8 mouse cellular contexts compared by ENCODE assay signal in the genomic region with DNA sequence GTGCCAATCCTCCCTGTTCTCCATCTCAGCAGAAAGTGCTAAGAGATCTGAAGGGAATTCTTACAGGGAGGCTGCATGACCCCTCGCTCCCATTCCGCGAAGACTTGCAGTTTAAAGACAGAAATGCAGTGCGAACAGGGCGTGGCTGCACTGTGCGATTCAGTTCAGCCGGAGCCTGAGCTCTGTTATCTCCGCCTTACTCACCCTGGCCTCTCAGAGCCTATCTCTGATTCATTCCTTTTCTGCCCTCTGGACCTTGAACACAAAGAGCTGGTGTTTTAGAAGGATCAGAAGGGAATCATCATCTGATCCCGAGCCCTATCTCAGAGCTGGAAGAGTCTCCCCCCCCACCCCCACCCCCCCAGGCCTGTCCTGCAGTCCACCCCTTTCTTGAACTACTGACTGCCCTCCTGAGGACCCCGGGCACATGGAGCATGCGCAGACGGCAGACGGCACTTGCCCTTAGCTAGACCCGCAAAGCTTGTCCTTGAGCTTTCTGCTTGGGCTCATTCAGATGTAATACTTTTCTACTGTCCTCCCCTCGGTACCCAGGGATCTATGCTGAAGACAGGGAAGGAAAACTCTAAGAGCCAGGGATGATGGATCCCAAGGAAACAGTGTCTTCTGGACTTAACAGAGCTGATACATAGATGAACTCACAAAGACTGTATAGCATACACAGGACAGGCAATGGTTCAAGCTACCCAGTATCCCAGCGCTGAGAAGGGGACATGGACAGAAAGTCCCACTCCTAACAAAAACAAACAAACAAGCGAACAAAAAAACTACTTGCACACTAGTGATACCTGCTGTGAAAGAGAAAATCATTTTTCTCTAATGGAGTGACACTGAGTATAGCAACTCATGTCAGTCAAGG. TPM values are rescaled to one million over a fixed set of nuclear protein-coding genes. Genes with fewer than 3 reads are reported as not detected.
DNase-seq lines count a peak whose midpoint lies in the region; ATAC-seq and TF ChIP-seq lines count a peak whose summit lies in the region.

No protein-coding gene starts in this region.

- no peak overlapping the region for H3K27ac ChIP-seq in cerebellum, adult 2 months (ENCODE audit: insufficient read depth, low read length)
- H3K27ac ChIP-seq in hindbrain, embryonic 10.5 days = peak overlapping the region; percentile 74
- H3K27ac ChIP-seq in lung, embryonic 15.5 days = no peak overlapping the region
- H3K27ac ChIP-seq in small intestine, adult 2 months (ENCODE audit: insufficient read depth, low read depth, low read length) = peak overlapping the region; percentile 78

- peak overlapping the region; percentile 34 for H3K4me3 ChIP-seq in cerebellum, adult 2 months (replicated peaks; ENCODE audit: insufficient read depth, low read depth, low read length)
- peak overlapping the region; percentile 29 for H3K4me3 ChIP-seq in hindbrain, embryonic 10.5 days
- H3K4me3 ChIP-seq in lung, embryonic 15.5 days = peak overlapping the region; percentile 30
- peak overlapping the region; percentile 18 for H3K4me3 ChIP-seq in small intestine, adult 2 months (ENCODE audit: low read depth, low read length)

- DNase-seq in cerebellum, adult 2 months = no peak
- DNase-seq in cerebellum, postnatal 36 days = no peak
- DNase-seq in c-Kit-positive CD71-positive TER-119-positive erythroid progenitor cells, embryonic 14.5 days (ENCODE audit: low spot score) = peak; percentile 37
- peak; percentile 48 for DNase-seq in hindbrain, embryonic 10.5 days (ENCODE audit: low spot score)
- DNase-seq in frontal cortex, postnatal 36 days (ENCODE audit: low spot score in 2 of 2) = no peak
- no peak for DNase-seq in cerebellum, adult 9-10 months

- no peak overlapping the region for H3K9ac ChIP-seq in lung, embryonic 15.5 days

- peak overlapping the region; percentile 63 for H3K4me2 ChIP-seq in lung, embryonic 15.5 days

- TF ChIP-seq CTCF in cerebellum, adult 2 months (IDR thresholded peaks at IDR 0.05; ENCODE audit: borderline replicate concordance, insufficient read depth, low read depth, low read length) = no peak
- TF ChIP-seq CTCF in small intestine, adult 2 months (IDR thresholded peaks at IDR 0.05; ENCODE audit: extremely low read depth, insufficient read length, insufficient replicate concordance, low read depth, low read length) = no peak

- no peaks in the 10 kb centered on the region for H3K9me3 ChIP-seq in hindbrain, embryonic 10.5 days
- H3K9me3 ChIP-seq in lung, embryonic 15.5 days = no peaks in the 10 kb centered on the region

- H3K27me3 ChIP-seq in cerebellum, adult 2 months (ENCODE audit: control insufficient read depth, insufficient read depth, low read length) = no peaks in the 10 kb centered on the region
- H3K27me3 ChIP-seq in hindbrain, embryonic 10.5 days (ENCODE audit: insufficient read depth, poor library complexity, severe bottlenecking) = no peaks in the 10 kb centered on the region
- H3K27me3 ChIP-seq in lung, embryonic 15.5 days = no peaks in the 10 kb centered on the region
- H3K27me3 ChIP-seq in small intestine, adult 2 months (ENCODE audit: control insufficient read depth, insufficient read depth, low read length) = no peaks in the 10 kb centered on the region

- TF ChIP-seq POLR2A in cerebellum, adult 2 months (IDR thresholded peaks at IDR 0.05; ENCODE audit: borderline replicate concordance, insufficient read depth, low read length) = no peak
- 0 out of 2 replicates have a peak, but pooled peaks have one; percentile 20 for TF ChIP-seq POLR2A in small intestine, adult 2 months (IDR thresholded peaks at IDR 0.05; ENCODE audit: low read depth, low read length)

- no peaks in the 10 kb centered on the region for H3K36me3 ChIP-seq in hindbrain, embryonic 10.5 days
- H3K36me3 ChIP-seq in lung, embryonic 15.5 days = no peaks in the 10 kb centered on the region
- H3K36me3 ChIP-seq in small intestine, adult 2 months (ENCODE audit: control insufficient read depth, insufficient read depth, low read length) = no peaks in the 10 kb centered on the region

- peak; percentile 79; the same call in 1 of the 2 replicates for ATAC-seq in lung, embryonic 15.5 days (ENCODE audit: borderline replicate concordance, extremely low read depth, low FRiP score, low TSS enrichment)

- WGBS in cerebellum, adult 2 months = 50% methylated on average over 17 of the region's 17 CpGs
- WGBS in hindbrain, embryonic 10.5 days = 45% methylated on average over 17 of the region's 17 CpGs
- 21% methylated on average over 17 of the region's 17 CpGs for WGBS in lung, embryonic 15.5 days
- 18% methylated on average over 17 of the region's 17 CpGs for WGBS in small intestine, adult 2 months

- no peaks in the 10 kb centered on the region for H3K4me1 ChIP-seq in cerebellum, adult 2 months (ENCODE audit: control insufficient read depth, insufficient read depth, low read length)
- peaks cover 12% of the 10 kb centered on the region for H3K4me1 ChIP-seq in hindbrain, embryonic 10.5 days (replicated peaks)
- H3K4me1 ChIP-seq in lung, embryonic 15.5 days = 0 out of 2 replicates have a peak, but pooled peaks cover 5% of the 10 kb centered on the region
- peaks cover 18% of the 10 kb centered on the region; the same call in 1 of the 2 replicates for H3K4me1 ChIP-seq in small intestine, adult 2 months (ENCODE audit: control insufficient read depth, insufficient read depth, insufficient read length, low read length)

RNA-seq across cellular contexts. Expression of a gene that starts 48.4 kb away (rescaled TPM):
- polyA plus RNA-seq in cerebellum, adult 2 months (2012; rRNA removed) = 60.6 and 61.1 TPM in 2 replicates
- polyA plus RNA-seq in hindbrain, embryonic 10.5 days (2016; fragmentation: Nextera tagmentation; extraction: Ambion mirVana) = 57.2 and 70.9 TPM in 2 replicates
- polyA plus RNA-seq in lung, embryonic 15.5 days (2015; fragmentation: Nextera tagmentation; extraction: Ambion mirVana) = 97.5 and 104 TPM in 2 replicates
- polyA plus RNA-seq in small intestine, adult 2 months (2012; rRNA removed) = 8.4 and 16.0 TPM in 2 replicates

Comparison
In these comparisons a context has a peak if more than half of its experiments do, and no peak if none do; other contexts are left out.
1. DNase-seq: peak in c-Kit-positive CD71-positive TER-119-positive erythroid progenitor cells, embryonic 14.5 days (single experiment) and hindbrain, embryonic 10.5 days (single experiment); none in cerebellum, adult 2 months (0 of 2), cerebellum, postnatal 36 days (0 of 2), frontal cortex, postnatal 36 days (0 of 2) and cerebellum, adult 9-10 months (single experiment).
2. H3K27ac ChIP-seq: peak in hindbrain, embryonic 10.5 days (single experiment) and small intestine, adult 2 months (single experiment); none in cerebellum, adult 2 months (single experiment) and lung, embryonic 15.5 days (single experiment).
3. Peak in every context shown above with its lines, with median percentiles within 50 percentile points of each other: H3K4me3 ChIP-seq.